Mouse (Mus musculus): ENCODE measurements at regions not wholly inside any gene's neighbourhood (a gene's known extent, or its start where the extent isn't known, plus 50 kb on each side); places are given as distances from the start of the nearest gene placed in this dataset.

DNA sequence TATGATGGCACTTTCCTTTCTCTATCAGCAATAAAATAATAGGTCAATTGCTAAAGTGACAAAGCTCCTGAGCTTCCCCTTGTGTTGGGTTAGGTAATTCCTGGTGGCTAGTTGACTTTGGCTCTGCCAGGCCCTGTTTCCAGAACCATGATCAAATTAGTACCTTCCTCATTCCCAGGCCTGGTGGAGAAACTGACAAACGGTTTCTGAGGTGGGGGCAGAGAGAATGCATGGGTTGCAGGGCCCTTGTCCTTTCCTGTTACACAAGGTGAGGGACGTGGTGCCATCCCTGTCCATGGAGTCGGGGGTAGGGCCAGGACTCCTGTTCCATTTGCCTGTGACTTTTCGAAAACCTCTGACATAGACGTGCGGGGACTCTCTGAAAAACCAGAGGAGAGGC, 51.2 kb upstream of the Id2 start:
- TF ChIP-seq CTCF (IDR thresholded peaks at IDR 0.05; ENCODE audit: control insufficient read depth, insufficient read depth, insufficient read length), result no peak
- TF ChIP-seq CEBPB (IDR thresholded peaks at IDR 0.05; ENCODE audit: low read depth), result no peak
